In genomic region chr16:5203668-5204433, GRCm38 (mm10) we compare ENCODE assay signal across 8 mouse cellular contexts. TPM values are rescaled to one million over a fixed set of nuclear protein-coding genes. Genes with fewer than 3 reads are reported as not detected.
A peak's percentile ranks its signal among the peaks of the same experiment; 100 is the strongest.
DNase-seq lines count a peak whose midpoint lies in the region; ATAC-seq and TF ChIP-seq lines count a peak whose summit lies in the region.

Gene Nagpa (minus strand): TSS chr16:5204012.

- H3K4me2 ChIP-seq in embryonic facial prominence, embryonic 15.5 days (replicated peaks) = peak within 1 kb of the TSS; percentile 94
- peak within 1 kb of the TSS; percentile 97 for H3K4me2 ChIP-seq in limb, embryonic 12.5 days
- peak within 1 kb of the TSS; percentile 91 for H3K4me2 ChIP-seq in midbrain, embryonic 14.5 days (ENCODE audit: low read length)

- H3K4me1 ChIP-seq in bone marrow macrophage, adult 2 months (ENCODE audit: control insufficient read depth, insufficient read depth, low read length) = peaks cover 31% of the 10 kb centered on the region
- H3K4me1 ChIP-seq in embryonic facial prominence, embryonic 15.5 days = peaks cover 12% of the 10 kb centered on the region
- H3K4me1 ChIP-seq in limb, embryonic 12.5 days (replicated peaks) = 0 out of 2 replicates have a peak, but pooled peaks cover 5% of the 10 kb centered on the region
- peaks cover 9% of the 10 kb centered on the region for H3K4me1 ChIP-seq in midbrain, embryonic 14.5 days (ENCODE audit: control insufficient read depth, insufficient read depth, low read length)

- peak; percentile 83 to 84 for DNase-seq in B cell, adult 2 months
- DNase-seq in heart, adult 8-10 months (ENCODE audit: low spot score) = peak; percentile 71
- DNase-seq in kidney, adult 8-10 months = peak; percentile 71 to 80
- peak; percentile 94 for DNase-seq in midbrain, embryonic 14.5 days
- DNase-seq in spleen, adult 18-20 months = peak; percentile 60 to 78

- TF ChIP-seq CTCF in bone marrow macrophage, adult 2 months (IDR thresholded peaks at IDR 0.05; ENCODE audit: low read depth, low read length) = no peak

- WGBS in embryonic facial prominence, embryonic 15.5 days = 4% methylated on average over 40 of the region's 40 CpGs
- whole genome bisulfite sequencing in limb, embryonic 12.5 days = 4% methylated on average over 40 of the region's 40 CpGs
- 4% methylated on average over 40 of the region's 40 CpGs for WGBS in midbrain, embryonic 14.5 days

- H3K9me3 ChIP-seq in embryonic facial prominence, embryonic 15.5 days (replicated peaks) = no peaks in the 10 kb centered on the region
- H3K9me3 ChIP-seq in limb, embryonic 12.5 days = no peaks in the 10 kb centered on the region
- no peaks in the 10 kb centered on the region for H3K9me3 ChIP-seq in midbrain, embryonic 14.5 days (ENCODE audit: control insufficient read depth, low read length)

- peak; percentile 87 for TF ChIP-seq POLR2A in bone marrow macrophage, adult 2 months (IDR thresholded peaks at IDR 0.05; ENCODE audit: borderline replicate concordance, low read depth, low read length)

- H3K27ac ChIP-seq in bone marrow macrophage, adult 2 months (ENCODE audit: insufficient read depth, low read depth, low read length) = peak within 1 kb of the TSS; percentile 89
- no peak within 1 kb of the TSS for H3K27ac ChIP-seq in embryonic facial prominence, embryonic 15.5 days (replicated peaks)
- no peak within 1 kb of the TSS for H3K27ac ChIP-seq in limb, embryonic 12.5 days
- H3K27ac ChIP-seq in midbrain, embryonic 14.5 days (replicated peaks; ENCODE audit: low read depth, low read length) = no peak within 1 kb of the TSS

- peak within 1 kb of the TSS; percentile 96 for H3K4me3 ChIP-seq in bone marrow macrophage, adult 2 months (ENCODE audit: insufficient read depth, low read length)
- peak within 1 kb of the TSS; percentile 79 for H3K4me3 ChIP-seq in embryonic facial prominence, embryonic 15.5 days (replicated peaks)
- peak within 1 kb of the TSS; percentile 80 for H3K4me3 ChIP-seq in limb, embryonic 12.5 days (replicated peaks)
- peak within 1 kb of the TSS; percentile 80 for H3K4me3 ChIP-seq in midbrain, embryonic 14.5 days (replicated peaks; ENCODE audit: low read depth, low read length)

- H3K9ac ChIP-seq in embryonic facial prominence, embryonic 15.5 days = peak within 1 kb of the TSS; percentile 37
- peak within 1 kb of the TSS; percentile 63 for H3K9ac ChIP-seq in limb, embryonic 12.5 days (replicated peaks)
- peak within 1 kb of the TSS; percentile 60 for H3K9ac ChIP-seq in midbrain, embryonic 14.5 days (replicated peaks; ENCODE audit: low read length)

- H3K36me3 ChIP-seq in embryonic facial prominence, embryonic 15.5 days = peaks cover 10% of the 10 kb centered on the region
- H3K36me3 ChIP-seq in limb, embryonic 12.5 days = peaks cover 9% of the 10 kb centered on the region; the same call in 1 of the 2 replicates
- peaks cover 12% of the 10 kb centered on the region; the same call in 1 of the 2 replicates for H3K36me3 ChIP-seq in midbrain, embryonic 14.5 days (ENCODE audit: control insufficient read depth, insufficient read depth, low read length)

- ATAC-seq in embryonic facial prominence, embryonic 15.5 days (ENCODE audit: insufficient number of reproducible peaks, low FRiP score, low TSS enrichment, low read depth) = peak; percentile 84
- ATAC-seq in limb, embryonic 12.5 days (ENCODE audit: insufficient number of reproducible peaks, insufficient read depth, low FRiP score, low TSS enrichment, low read depth) = peak; percentile 74; the same call in 1 of the 2 replicates
- peak; percentile 94 for ATAC-seq in midbrain, embryonic 14.5 days (ENCODE audit: low FRiP score, low TSS enrichment)

- H3K27me3 ChIP-seq in embryonic facial prominence, embryonic 15.5 days = no peaks in the 10 kb centered on the region
- H3K27me3 ChIP-seq in limb, embryonic 12.5 days = peaks cover 8% of the 10 kb centered on the region
- no peaks in the 10 kb centered on the region for H3K27me3 ChIP-seq in midbrain, embryonic 14.5 days (ENCODE audit: control insufficient read depth, insufficient read depth, low read length)

RNA-seq across cellular contexts. Expression of gene Nagpa, which starts in this region (rescaled TPM):
- polyA plus RNA-seq in bone marrow macrophage, adult 2 months (2012; ENCODE audit: insufficient read depth, insufficient read length, missing spikeins) = 49.7 and 66.8 TPM in 2 replicates
- 21.1 and 21.7 TPM in 2 replicates for polyA plus RNA-seq in embryonic facial prominence, embryonic 15.5 days (2015; fragmentation: Nextera tagmentation; extraction: Ambion mirVana)
- 10 to 100 TPM; 13.8 to 16.8 (median 14.5) TPM for total RNA-seq in heart, adult 8-10 months (2022)
- polyA plus RNA-seq in limb, embryonic 12.5 days (2016; fragmentation: Nextera tagmentation; extraction: Ambion mirVana) = 14.5 and 14.7 TPM in 2 replicates
- polyA plus RNA-seq in midbrain, embryonic 14.5 days (2014; fragmentation: Nextera tagmentation; extraction: Ambion mirVana) = 8.7 and 9.3 TPM in 2 replicates
